Mouse (Mus musculus) forebrain, embryonic 14.5 days (tissue): ENCODE results near the gene Ncoa3. TPM values are rescaled to one million over a fixed set of nuclear protein-coding genes. Genes with fewer than 3 reads are reported as not detected.
A peak's percentile ranks its signal among the peaks of the same experiment; 100 is the strongest.

Source experiments
- ATAC-seq: fragments of 200-750 bp; cut with Nextera tagmentation; 2 replicates; pipeline ENCODE4 v1.8.0; 2017; ENCODE audit warnings: mild to moderate bottlenecking, moderate library complexity
- DNase-seq: peaks from one replicate; pipeline ENCODE4 v3.0.0-alpha.2; 2015; ENCODE audit warnings: low spot score
- H3K27ac ChIP-seq: fragments of 300-500 bp; sonication (generic); 2 replicates; pipeline ENCODE4 v1.5.1; 2014; ENCODE audit warnings: low read depth, mild to moderate bottlenecking, control low read depth, low read length, moderate library complexity
- H3K27me3 ChIP-seq: fragments of 300-500 bp; sonication (generic); replicated peaks from 2 replicates; pipeline ENCODE4 v1.6.1; 2014; ENCODE audit warnings: low read length, control low read depth, mixed read lengths; ENCODE audit not compliant: control insufficient read depth, insufficient read depth
- H3K36me3 ChIP-seq: fragments of 300-500 bp; sonication (generic); 2 replicates; pipeline ENCODE4 v1.6.1; 2014; ENCODE audit warnings: low read length, control low read depth; ENCODE audit not compliant: control insufficient read depth, insufficient read depth
- H3K4me1 ChIP-seq: fragments of 300-500 bp; sonication (generic); 2 replicates; pipeline ENCODE4 v1.6.1; 2014; ENCODE audit warnings: antibody characterized with exemption, low read length, control low read depth; ENCODE audit not compliant: control insufficient read depth, insufficient read depth
- H3K4me2 ChIP-seq: fragments of 300-500 bp; sonication (generic); 2 replicates; pipeline ENCODE4 v1.6.1; 2014; ENCODE audit warnings: mild to moderate bottlenecking, control low read depth, low read length
- H3K4me3 ChIP-seq: fragments of 300-500 bp; sonication (generic); 2 replicates; pipeline ENCODE4 v1.5.1; 2014; ENCODE audit warnings: low read depth, low read length, control low read depth
- H3K9ac ChIP-seq: fragments of 300-500 bp; sonication (generic); 2 replicates; pipeline ENCODE4 v1.6.1; 2014; ENCODE audit warnings: mild to moderate bottlenecking, low read length, control low read depth, moderate library complexity
- H3K9me3 ChIP-seq: fragments of 300-500 bp; sonication (generic); replicated peaks from 2 replicates; pipeline ENCODE4 v1.6.1; 2016; ENCODE audit warnings: low read length, control low read depth, mixed read lengths; ENCODE audit not compliant: control insufficient read depth
- WGBS: fragments of 180-500 bp; shearing (Covaris S2); extraction: QIAGEN DNeasy Blood & Tissue Kit; methylation state at CpG from one replicate; pipeline ENCODE4 v1.1.7; 2014; 5-methylcytosine and 5-hydroxymethylcytosine counted together
- polyA plus RNA-seq: library from polyadenylated mRNA; unstranded; fragments of >200 nt; fragmentation: Nextera tagmentation; extraction: Ambion mirVana; gene quantifications from 2 replicates; pipeline ENCODE4 v1.2.1, GENCODE M21; 2014

The Ncoa3 gene
- polyA plus RNA-seq, 1 experiment from 2014 or later: 9.3 TPM

DNA sequence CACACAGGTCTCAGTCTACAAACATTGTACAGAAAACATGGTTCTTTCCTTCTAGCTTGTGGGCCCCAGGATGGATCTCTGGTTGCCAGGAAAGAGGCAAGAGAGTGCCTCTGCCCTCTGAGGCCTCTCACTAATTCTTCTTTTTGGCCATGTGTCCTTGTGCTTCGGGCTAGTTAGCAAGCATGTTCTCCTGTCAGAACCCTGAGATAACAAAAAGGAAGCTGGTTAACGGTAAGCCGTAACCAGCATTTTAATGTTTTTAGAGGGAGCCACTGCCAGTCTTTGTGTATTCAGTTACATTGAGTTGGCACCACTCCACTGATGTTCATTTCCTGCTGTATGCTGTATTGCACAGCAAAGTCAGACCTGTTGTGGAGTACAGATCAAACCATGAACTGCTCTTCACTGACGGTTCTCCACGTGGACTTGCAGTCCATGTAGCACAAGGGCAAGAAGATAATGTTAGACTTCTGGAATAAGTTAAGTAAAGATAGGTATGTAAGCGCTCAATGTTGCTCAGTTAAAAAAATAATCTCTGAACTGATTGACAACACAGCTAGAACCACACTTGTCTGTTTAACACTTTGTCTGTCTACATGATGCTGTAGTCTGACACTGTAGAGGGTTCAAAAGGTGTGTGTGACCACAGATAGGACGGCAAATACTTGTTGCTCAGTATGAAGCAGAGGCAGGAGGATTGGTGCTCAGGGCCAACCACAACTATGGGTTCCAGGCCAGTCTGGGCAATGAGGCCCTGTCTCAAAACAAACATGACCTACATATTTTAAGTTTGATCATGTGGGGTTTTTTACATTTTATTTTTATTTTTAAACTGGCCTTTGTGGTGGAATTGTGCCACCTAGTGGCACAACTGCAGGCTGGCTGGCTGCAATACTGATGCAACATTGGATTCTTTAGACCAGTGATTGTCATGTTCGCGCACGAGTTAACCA is 53.4 kb downstream of the Ncoa3 start:
- H3K9ac ChIP-seq: no peak overlapping the region
- H3K27ac ChIP-seq: no peak overlapping the region
- DNase-seq (peak; percentile 58), ATAC-seq (peak; percentile 46; the same call in 1 of the 2 replicates)
- H3K4me2 ChIP-seq: no peak overlapping the region
- H3K27me3 ChIP-seq: no peaks in the 10 kb centered on the region
- 61% methylated on average over 10 of the region's 10 CpGs for WGBS
- H3K9me3 ChIP-seq: no peaks in the 10 kb centered on the region
- peaks cover 28% of the 10 kb centered on the region; the same call in 1 of the 2 replicates for H3K36me3 ChIP-seq
- no peak overlapping the region for H3K4me3 ChIP-seq
- peaks cover 4% of the 10 kb centered on the region; the same call in 1 of the 2 replicates for H3K4me1 ChIP-seq

DNA sequence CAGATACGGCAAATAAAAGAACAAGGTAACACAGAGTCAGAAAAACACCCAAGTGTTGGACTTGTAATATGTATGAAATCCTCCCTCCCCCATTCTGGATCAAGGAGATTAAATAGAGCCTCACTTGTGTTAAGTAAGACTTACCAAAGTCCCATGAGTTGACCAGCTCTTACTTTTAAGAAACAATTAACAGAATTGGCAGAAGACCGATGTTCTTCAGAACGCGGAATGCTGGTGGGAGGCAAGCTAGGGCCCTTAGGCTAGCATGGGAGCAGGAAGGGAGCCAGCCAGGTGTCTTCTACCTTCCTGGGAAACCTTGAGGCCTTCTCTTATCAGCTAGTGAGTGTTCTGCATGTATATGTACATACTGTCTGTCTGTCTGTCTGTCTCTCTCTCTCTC is 55.5 kb downstream of the Ncoa3 start:
- H3K4me2 ChIP-seq: no peak overlapping the region
- H3K4me3 ChIP-seq: no peak overlapping the region
- no peaks in the 10 kb centered on the region for H3K9me3 ChIP-seq
- H3K27me3 ChIP-seq: no peaks in the 10 kb centered on the region
- H3K9ac ChIP-seq: no peak overlapping the region
- WGBS: 96% methylated on average over 4 of the region's 4 CpGs
- ATAC-seq: no peak
- H3K4me1 ChIP-seq: no peaks in the 10 kb centered on the region
- no peak for DNase-seq
- H3K36me3 ChIP-seq: peaks cover 45% of the 10 kb centered on the region
- no peak overlapping the region for H3K27ac ChIP-seq

DNA sequence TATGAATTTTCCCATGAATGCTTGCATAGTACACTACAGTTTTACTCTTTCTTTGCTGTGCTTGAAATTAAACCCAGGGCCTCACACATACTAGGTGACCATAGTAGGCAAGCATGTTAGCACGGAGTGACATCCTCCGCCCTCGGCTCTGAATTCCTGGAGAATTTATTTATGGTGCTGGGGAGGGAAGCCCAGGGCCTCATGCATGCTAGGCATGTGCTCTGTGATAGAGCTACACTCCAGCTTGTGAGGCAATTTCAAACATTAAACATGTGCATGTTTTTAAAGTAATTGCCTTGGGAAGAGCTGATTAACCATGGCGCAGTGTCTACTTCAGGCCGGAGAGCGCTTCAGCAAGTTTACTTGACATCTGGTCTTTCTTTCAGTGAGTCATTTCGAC is 56.4 kb downstream of the Ncoa3 start:
- DNase-seq (no peak), ATAC-seq (no peak)
- H3K27me3 ChIP-seq: no peaks in the 10 kb centered on the region
- no peaks in the 10 kb centered on the region for H3K4me1 ChIP-seq
- no peak overlapping the region for H3K27ac ChIP-seq
- no peaks in the 10 kb centered on the region for H3K9me3 ChIP-seq
- no peak overlapping the region for H3K4me3 ChIP-seq
- 90% methylated on average over 7 of the region's 7 CpGs for WGBS
- no peak overlapping the region for H3K4me2 ChIP-seq
- peaks cover 50% of the 10 kb centered on the region for H3K36me3 ChIP-seq
- H3K9ac ChIP-seq: no peak overlapping the region

DNA sequence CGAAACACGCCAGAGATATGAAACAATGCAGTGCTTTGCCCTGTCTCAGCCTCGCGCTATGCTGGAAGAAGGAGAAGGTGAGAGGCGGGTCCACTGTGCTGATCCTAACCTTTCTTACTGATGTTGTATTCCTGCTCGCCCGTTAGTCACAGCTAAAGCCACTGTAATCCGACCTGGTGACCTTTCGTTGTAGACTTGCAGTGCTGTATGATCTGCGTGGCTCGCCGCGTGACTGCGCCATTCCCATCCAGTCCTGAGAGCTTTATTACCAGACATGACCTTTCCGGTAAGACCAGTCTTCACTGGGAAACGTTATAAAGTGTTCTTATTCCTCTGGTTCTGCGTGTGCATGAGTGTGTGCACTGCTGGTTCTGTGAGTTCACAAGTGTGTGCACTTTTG is 59.0 kb downstream of the Ncoa3 start:
- ATAC-seq (no peak), DNase-seq (no peak)
- Histone ChIP-seq H3K9ac (no peak overlapping the region), H3K27me3 (no peaks in the 10 kb centered on the region), H3K9me3 (no peaks in the 10 kb centered on the region), H3K4me3 (no peak overlapping the region), H3K36me3 (peaks cover 73% of the 10 kb centered on the region), H3K4me2 (no peak overlapping the region), H3K27ac (no peak overlapping the region), H3K4me1 (no peaks in the 10 kb centered on the region)
- WGBS: 86% methylated on average over 17 of the region's 17 CpGs

DNA sequence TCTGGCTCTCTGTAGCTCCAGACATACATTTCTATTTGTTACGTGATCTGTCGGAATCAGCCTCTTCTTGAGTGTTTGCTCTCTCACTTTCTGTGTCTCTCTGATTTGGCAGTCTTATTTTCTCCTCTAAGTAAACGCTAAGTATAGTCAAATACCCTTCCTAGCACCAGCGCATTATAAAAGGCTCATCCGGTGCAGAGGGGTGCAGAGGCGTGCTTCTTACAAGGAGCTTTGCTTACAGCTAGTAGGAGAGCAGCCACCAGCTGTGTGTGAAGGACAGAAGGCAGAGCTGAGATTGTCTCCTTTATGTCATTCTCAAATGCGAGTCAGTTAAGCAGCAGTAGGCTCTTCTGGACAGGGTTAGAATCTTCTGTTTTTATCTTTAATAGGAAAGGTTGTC is 59.5 kb downstream of the Ncoa3 start:
- Histone ChIP-seq H3K4me2 (no peak overlapping the region), H3K36me3 (peaks cover 78% of the 10 kb centered on the region), H3K9ac (no peak overlapping the region; the same call in 1 of the 2 replicates), H3K27me3 (no peaks in the 10 kb centered on the region), H3K4me3 (no peak overlapping the region), H3K9me3 (no peaks in the 10 kb centered on the region), H3K27ac (no peak overlapping the region), H3K4me1 (no peaks in the 10 kb centered on the region)
- DNase-seq (no peak), ATAC-seq (no peak)
- 94% methylated on average over 7 of the region's 7 CpGs for WGBS

DNA sequence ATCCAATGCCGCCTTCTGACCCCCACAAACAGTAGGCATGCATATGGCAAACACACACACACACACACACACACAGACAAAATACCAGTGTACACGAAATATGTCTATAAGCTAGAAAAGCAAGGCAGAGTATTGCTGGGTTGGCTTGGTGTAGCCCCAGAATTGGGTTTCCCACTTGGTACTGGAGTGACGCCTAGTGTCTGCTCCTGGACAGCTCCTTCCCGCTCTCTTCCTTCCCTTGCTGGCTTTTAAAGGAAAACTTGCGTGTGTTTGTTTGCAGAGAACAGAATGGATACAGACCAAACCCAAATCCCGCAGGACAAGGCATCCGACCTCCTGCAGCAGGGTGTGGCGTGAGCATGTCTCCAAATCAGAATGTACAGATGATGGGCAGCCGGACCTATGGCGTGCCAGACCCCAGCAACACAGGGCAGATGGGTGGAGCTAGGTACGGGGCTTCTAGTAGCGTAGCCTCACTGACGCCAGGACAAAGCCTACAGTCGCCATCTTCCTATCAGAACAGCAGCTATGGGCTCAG is 61.6 kb downstream of the Ncoa3 start:
- no peaks in the 10 kb centered on the region for H3K4me1 ChIP-seq
- H3K9ac ChIP-seq: no peak overlapping the region
- no peak overlapping the region for H3K4me2 ChIP-seq
- DNase-seq: no peak
- no peaks in the 10 kb centered on the region for H3K27me3 ChIP-seq
- H3K4me3 ChIP-seq: no peak overlapping the region
- peaks cover 77% of the 10 kb centered on the region for H3K36me3 ChIP-seq
- ATAC-seq: no peak
- H3K27ac ChIP-seq: no peak overlapping the region
- H3K9me3 ChIP-seq: no peaks in the 10 kb centered on the region
- 93% methylated on average over 14 of the region's 14 CpGs for WGBS

DNA sequence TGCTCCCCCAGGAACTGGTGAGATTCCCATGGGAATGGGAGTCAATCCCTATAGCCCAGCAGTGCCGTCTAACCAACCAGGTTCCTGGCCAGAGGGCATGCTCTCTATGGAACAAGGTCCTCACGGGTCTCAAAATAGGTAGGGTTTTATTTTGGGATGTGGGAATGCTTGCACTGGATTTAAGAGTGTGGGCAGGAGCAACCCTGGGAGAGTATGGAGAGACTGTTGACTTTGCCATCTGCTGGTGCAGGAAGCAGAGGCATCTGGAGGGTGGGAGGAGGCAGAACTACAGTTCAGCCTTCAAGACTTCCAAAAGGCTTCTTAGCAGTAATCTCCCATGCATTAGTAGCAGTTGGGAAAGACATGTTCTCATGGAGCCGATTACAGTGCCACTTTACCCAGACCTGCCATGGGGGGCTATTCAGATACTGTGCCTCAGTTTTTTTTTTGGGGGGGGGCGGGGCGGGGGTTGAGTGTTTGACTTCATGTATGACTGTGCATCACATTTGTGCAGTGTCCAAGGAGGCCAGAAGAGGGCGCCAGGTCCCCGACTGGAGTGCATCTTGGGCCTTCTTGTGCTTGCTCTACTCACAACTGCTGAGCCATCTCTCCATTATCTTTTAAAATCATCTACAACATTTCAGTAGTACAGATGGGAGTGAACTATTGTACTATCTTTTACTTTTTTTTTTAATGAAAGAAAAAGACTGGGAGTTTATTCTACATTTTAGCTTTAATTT is 67.4 kb downstream of the Ncoa3 start:
- no peaks in the 10 kb centered on the region for H3K27me3 ChIP-seq
- H3K4me3 ChIP-seq: no peak overlapping the region
- no peak overlapping the region for H3K4me2 ChIP-seq
- H3K27ac ChIP-seq: no peak overlapping the region
- H3K9me3 ChIP-seq: no peaks in the 10 kb centered on the region
- no peak for ATAC-seq
- peaks cover 80% of the 10 kb centered on the region for H3K36me3 ChIP-seq
- no peaks in the 10 kb centered on the region for H3K4me1 ChIP-seq
- WGBS: 79% methylated on average over 7 of the region's 7 CpGs
- no peak overlapping the region for H3K9ac ChIP-seq
- DNase-seq: no peak

DNA sequence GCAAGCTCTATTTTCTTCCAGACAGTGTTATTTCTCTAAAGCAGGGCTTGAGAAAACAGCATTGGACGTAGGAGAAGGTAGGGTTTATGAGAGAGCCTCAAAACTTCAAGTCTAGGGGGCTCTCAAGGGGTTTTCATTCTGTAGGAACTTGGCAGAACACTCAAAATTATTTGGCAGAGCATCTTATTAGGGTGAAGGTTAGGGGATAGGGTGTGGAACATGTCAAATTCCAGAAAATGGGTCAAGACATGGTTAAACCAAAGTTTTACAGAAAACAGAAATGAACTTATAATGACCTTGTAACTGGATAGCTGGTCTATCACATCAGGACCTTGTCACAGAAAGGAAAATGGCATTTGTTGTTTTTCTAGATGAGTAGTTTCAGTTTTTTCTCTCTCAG is 69.6 kb downstream of the Ncoa3 start:
- Histone ChIP-seq H3K9me3 (no peaks in the 10 kb centered on the region), H3K4me2 (no peak overlapping the region), H3K27me3 (no peaks in the 10 kb centered on the region), H3K9ac (no peak overlapping the region), H3K4me3 (no peak overlapping the region), H3K27ac (no peak overlapping the region), H3K36me3 (peaks cover 82% of the 10 kb centered on the region), H3K4me1 (no peaks in the 10 kb centered on the region)
- ATAC-seq (no peak), DNase-seq (no peak)
- 90% methylated on average over 1 of the region's 1 CpGs for WGBS
